Mouse (Mus musculus) thymus, postnatal 4 days (tissue): ENCODE measurements around the gene Cyfip2.

Experiments used
- DNase-seq: peaks from one replicate; pipeline ENCODE4 v3.0.0; 2021

Gene Cyfip2

GRCm38 (mm10) chr11:46307768-46308167 lies 4.9 kb downstream of the Cyfip2 start:
- peak; percentile 38 for DNase-seq

- DNase-seq = peak; percentile 49
Measured at GRCm38 (mm10) chr11:46306776-46307175, 5.9 kb downstream of the Cyfip2 start.

- DNase-seq = no peak
Measured at GRCm38 (mm10) chr11:46305881-46306520, 6.7 kb downstream of the Cyfip2 start.

- DNase-seq = peak; percentile 70
Measured at GRCm38 (mm10) chr11:46304864-46305710, 7.6 kb downstream of the Cyfip2 start.

GRCm38 (mm10) chr11:46304093-46304492 lies 8.6 kb downstream of the Cyfip2 start:
- peak; percentile 53 for DNase-seq

GRCm38 (mm10) chr11:46302471-46302870 lies 10.2 kb downstream of the Cyfip2 start:
- no peak for DNase-seq

GRCm38 (mm10) chr11:46301579-46302248 lies 10.9 kb downstream of the Cyfip2 start:
- DNase-seq = no peak

GRCm38 (mm10) chr11:46299901-46300300 lies 12.8 kb downstream of the Cyfip2 start:
- DNase-seq = no peak

- peak; percentile 33 for DNase-seq
Measured at GRCm38 (mm10) chr11:46298889-46299785, 13.5 kb downstream of the Cyfip2 start.

GRCm38 (mm10) chr11:46294390-46294789 lies 18.3 kb downstream of the Cyfip2 start:
- no peak for DNase-seq

- DNase-seq = no peak
Measured at GRCm38 (mm10) chr11:46293491-46293890, 19.2 kb downstream of the Cyfip2 start.

- DNase-seq = no peak
Measured at GRCm38 (mm10) chr11:46290988-46291405, 21.7 kb downstream of the Cyfip2 start.

GRCm38 (mm10) chr11:46289561-46289960 lies 23.1 kb downstream of the Cyfip2 start:
- no peak for DNase-seq

GRCm38 (mm10) chr11:46289022-46289421 lies 23.6 kb downstream of the Cyfip2 start:
- DNase-seq = no peak

- DNase-seq = no peak
Measured at GRCm38 (mm10) chr11:46288091-46288490, 24.6 kb downstream of the Cyfip2 start.

- DNase-seq = no peak
Measured at GRCm38 (mm10) chr11:46286803-46287202, 25.9 kb downstream of the Cyfip2 start.

- DNase-seq = no peak
Measured at GRCm38 (mm10) chr11:46283800-46284199, 28.9 kb downstream of the Cyfip2 start.

GRCm38 (mm10) chr11:46282612-46283011 lies 30.0 kb downstream of the Cyfip2 start:
- no peak for DNase-seq

GRCm38 (mm10) chr11:46278709-46279108 lies 34.0 kb downstream of the Cyfip2 start:
- DNase-seq = no peak

- no peak for DNase-seq
Measured at GRCm38 (mm10) chr11:46278140-46278539, 34.5 kb downstream of the Cyfip2 start.

GRCm38 (mm10) chr11:46276778-46277177 lies 35.9 kb downstream of the Cyfip2 start:
- DNase-seq = peak; percentile 86

- no peak for DNase-seq
Measured at GRCm38 (mm10) chr11:46276168-46276567, 36.5 kb downstream of the Cyfip2 start.

- DNase-seq = peak; percentile 96
Measured at GRCm38 (mm10) chr11:46275302-46275701, 37.4 kb downstream of the Cyfip2 start.
